Mouse (Mus musculus): ENCODE measurements around the gene Cep295. TPM values are rescaled to one million over a fixed set of nuclear protein-coding genes. Genes with fewer than 3 reads are reported as not detected.
"Not testable (repeated sequence)": the region's sequence is repeated elsewhere in the genome, so short reads cannot be mapped to it uniquely, and the experiment has no call there.

Gene Cep295
- polyA plus RNA-seq, 1 experiment from 2014 or later: 13.7 TPM

DNA sequence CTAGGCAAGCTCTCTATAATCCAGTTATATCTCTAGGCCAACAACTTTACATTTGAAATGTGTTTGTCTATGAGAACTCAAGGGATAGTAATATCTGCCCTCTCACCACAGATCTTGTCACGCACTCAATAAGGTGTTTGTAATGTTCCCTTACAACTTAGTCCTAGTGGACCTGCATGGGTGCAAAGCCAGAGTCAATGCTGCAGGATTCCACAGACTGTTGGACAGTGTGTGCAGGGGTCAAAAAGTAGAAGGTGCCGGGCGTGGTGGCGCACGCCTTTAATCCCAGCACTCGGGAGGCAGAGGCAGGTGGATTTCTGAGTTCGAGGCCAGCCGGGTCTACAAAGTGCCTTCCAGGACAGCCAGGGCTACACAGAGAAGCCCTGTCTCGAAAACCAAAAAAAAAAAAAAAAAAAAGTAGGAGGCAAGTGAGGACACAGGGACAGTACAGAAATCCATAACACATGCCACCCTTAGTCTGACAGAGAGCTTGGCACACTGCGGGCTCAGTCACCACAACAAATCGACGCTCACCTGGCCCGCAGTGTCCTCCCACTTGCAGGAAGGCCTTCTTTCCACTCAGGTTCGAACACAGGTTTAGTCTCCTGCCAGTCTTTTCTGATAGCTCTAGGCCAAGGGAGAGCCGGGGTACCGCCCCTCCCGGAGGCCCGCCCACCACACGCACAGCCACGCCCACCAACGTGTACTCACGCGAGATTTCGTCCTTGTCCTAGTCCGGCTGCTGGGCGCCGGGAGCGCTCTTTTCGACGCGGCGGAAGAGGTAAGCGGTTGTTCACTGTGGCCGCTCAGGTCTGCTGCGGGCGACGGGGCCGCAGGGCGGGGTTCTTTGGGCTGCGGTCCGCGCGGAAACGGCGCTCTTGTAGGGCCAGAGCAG lies 51.8 kb downstream of the Cep295 start, which contains the start of gene Taf1d:
Gene Taf1d, plus strand, starts transcription at position 712 of the 895 bp plus-strand sequence.
- Histone ChIP-seq H3K27me3 (no peaks in the 10 kb centered on the region), H3K4me3 (replicated peaks) (peak within 1 kb of the TSS; percentile 81), H3K27ac (replicated peaks) (peak within 1 kb of the TSS; percentile 91), H3K4me1 (peaks cover 21% of the 10 kb centered on the region), H3K9ac (peak within 1 kb of the TSS; percentile 95), H3K4me2 (replicated peaks) (peak within 1 kb of the TSS; percentile 69), H3K36me3 (peaks cover 17% of the 10 kb centered on the region), H3K9me3 (replicated peaks) (no peaks in the 10 kb centered on the region)
- peak; percentile 95 for ATAC-seq (ENCODE audit: insufficient number of reproducible peaks, low FRiP score, low TSS enrichment, low read depth)
- 12% methylated on average over 45 of the region's 45 CpGs for WGBS

DNA sequence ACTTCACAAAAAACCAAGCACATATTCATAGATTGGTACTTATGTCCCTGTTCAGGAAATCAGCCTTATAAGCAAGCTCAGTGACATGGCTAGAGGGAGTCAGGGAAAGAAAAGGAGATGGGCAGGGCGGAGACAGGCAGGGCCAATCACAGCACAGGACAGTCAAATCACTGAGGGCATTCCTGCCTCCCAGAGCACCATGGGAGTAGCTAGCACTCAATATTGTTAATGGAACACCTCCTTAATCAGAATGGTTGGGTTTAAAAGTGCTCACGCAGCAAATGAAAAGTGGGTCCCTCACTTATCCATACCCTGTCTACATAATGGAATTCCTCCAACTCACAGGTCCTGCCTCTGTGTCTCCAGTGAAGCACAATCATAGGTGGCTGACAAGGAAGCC lies 54.7 kb downstream of the Cep295 start:
- no peaks in the 10 kb centered on the region for H3K36me3 ChIP-seq
- no peak overlapping the region for H3K4me2 ChIP-seq (replicated peaks)
- no peak overlapping the region for H3K9ac ChIP-seq
- H3K27ac ChIP-seq (replicated peaks): no peak overlapping the region
- H3K9me3 ChIP-seq (replicated peaks): no peaks in the 10 kb centered on the region
- WGBS: 65% methylated on average over 2 of the region's 2 CpGs
- no peaks in the 10 kb centered on the region for H3K27me3 ChIP-seq
- no peak overlapping the region for H3K4me3 ChIP-seq (replicated peaks)
- H3K4me1 ChIP-seq: peaks cover 15% of the 10 kb centered on the region
- no peak for ATAC-seq (ENCODE audit: insufficient number of reproducible peaks, low FRiP score, low TSS enrichment, low read depth)

DNA sequence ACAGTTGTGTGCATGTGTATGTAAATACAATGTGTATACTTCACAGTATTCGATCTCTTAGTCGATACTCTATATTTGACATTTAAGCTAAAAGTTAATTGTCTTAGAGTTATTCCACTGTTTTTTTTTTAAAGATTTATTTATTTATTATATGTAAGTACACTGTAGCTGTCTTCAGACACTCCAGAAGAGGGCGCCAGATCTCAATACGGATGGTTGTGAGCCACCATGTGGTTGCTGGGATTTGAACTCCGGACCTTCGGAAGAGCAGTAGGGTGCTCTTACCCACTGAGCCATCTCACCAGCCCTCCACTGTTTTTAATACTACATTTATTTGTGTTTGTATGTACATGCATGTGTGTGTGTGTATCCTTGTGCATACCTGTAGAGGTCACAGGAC lies 55.6 kb downstream of the Cep295 start:
- not testable (repeated sequence) for H3K4me3 ChIP-seq (replicated peaks); ATAC-seq (ENCODE audit: insufficient number of reproducible peaks, low FRiP score, low TSS enrichment, low read depth); H3K27ac ChIP-seq (replicated peaks); H3K9ac ChIP-seq; H3K4me1 ChIP-seq; H3K4me2 ChIP-seq (replicated peaks); H3K36me3 ChIP-seq; H3K27me3 ChIP-seq; H3K9me3 ChIP-seq (replicated peaks)
- WGBS: 79% methylated on average over 6 of the region's 6 CpGs

DNA sequence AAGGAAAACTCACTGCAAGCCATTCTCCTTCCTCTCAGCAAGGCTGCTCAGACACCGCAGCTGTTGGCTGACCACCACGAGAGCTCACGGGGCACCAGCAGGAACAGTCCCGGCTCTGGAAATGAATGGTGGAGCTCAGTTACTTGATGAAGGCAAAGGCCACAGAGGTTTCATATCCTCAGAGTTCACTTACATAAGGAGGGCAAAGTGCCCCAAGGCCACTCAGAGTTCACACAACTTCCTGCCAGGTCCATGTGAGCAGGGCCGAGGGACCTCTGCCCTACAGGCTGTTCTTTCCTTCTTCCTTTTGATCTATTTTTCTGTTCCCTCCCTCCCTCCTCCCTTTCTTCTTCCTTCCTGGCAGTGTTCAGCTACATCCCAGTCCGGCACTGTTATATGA lies 56.2 kb downstream of the Cep295 start:
- H3K27ac ChIP-seq (replicated peaks): 0 out of 2 replicates have a peak overlapping the region, but pooled peaks have one; percentile 41
- ATAC-seq (ENCODE audit: insufficient number of reproducible peaks, low FRiP score, low TSS enrichment, low read depth): no peak
- 0 out of 2 replicates have a peak, but pooled peaks cover 3% of the 10 kb centered on the region for H3K36me3 ChIP-seq
- no peaks in the 10 kb centered on the region for H3K9me3 ChIP-seq (replicated peaks)
- H3K4me1 ChIP-seq: 0 out of 2 replicates have a peak, but pooled peaks cover 4% of the 10 kb centered on the region
- H3K9ac ChIP-seq: no peak overlapping the region
- no peak overlapping the region for H3K4me3 ChIP-seq (replicated peaks)
- WGBS: 25% methylated on average over 6 of the region's 6 CpGs
- H3K4me2 ChIP-seq (replicated peaks): no peak overlapping the region
- no peaks in the 10 kb centered on the region for H3K27me3 ChIP-seq

DNA sequence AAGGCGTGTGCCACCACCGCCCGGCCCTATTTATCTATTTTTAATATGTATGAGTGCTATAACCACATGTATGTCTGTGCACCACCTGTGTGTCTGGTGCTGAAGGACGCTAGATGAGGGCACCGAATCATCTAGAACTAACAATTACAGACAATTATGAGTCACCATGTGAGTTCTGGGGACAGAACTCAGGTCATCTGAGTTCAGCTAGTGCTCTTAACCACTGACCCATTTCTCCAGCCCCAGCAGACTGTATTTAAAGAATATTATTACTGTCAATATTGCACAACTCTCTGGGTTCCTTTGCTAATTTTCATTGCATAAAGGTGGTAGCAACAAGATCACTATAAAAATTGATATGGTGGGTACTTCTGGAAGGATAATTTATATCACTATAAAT lies 57.5 kb downstream of the Cep295 start:
- WGBS: 71% methylated on average over 5 of the region's 5 CpGs
- no peaks in the 10 kb centered on the region for H3K9me3 ChIP-seq (replicated peaks)
- H3K27me3 ChIP-seq: no peaks in the 10 kb centered on the region
- no peak overlapping the region for H3K9ac ChIP-seq
- no peak overlapping the region for H3K4me2 ChIP-seq (replicated peaks)
- no peak overlapping the region for H3K4me3 ChIP-seq (replicated peaks)
- H3K36me3 ChIP-seq: 0 out of 2 replicates have a peak, but pooled peaks cover 3% of the 10 kb centered on the region
- H3K27ac ChIP-seq (replicated peaks): no peak overlapping the region
- H3K4me1 ChIP-seq: no peaks in the 10 kb centered on the region
- ATAC-seq (ENCODE audit: insufficient number of reproducible peaks, low FRiP score, low TSS enrichment, low read depth): no peak

DNA sequence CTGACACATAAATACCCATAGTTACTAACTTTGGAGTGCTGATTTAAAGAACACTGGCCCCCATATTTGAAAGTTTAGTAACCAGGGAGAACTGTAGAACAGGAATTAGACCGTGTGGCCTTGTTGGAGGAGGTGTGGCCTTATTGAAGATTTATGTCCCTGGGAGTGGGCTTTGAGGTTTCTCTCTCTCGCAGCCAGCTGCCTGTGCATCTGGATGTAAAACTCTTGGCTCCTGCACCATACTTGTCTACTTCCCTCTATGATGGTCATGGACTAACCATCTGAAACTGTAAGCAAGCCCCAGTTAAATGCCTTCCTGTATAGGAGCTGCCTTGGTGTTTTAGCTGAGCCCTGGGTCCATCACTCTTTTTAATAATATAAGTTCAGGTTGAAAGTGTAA lies 59.1 kb downstream of the Cep295 start:
- Histone ChIP-seq H3K9ac (no peak overlapping the region), H3K27me3 (no peaks in the 10 kb centered on the region), H3K4me3 (replicated peaks) (no peak overlapping the region), H3K9me3 (replicated peaks) (no peaks in the 10 kb centered on the region), H3K27ac (replicated peaks) (no peak overlapping the region), H3K36me3 (0 out of 2 replicates have a peak, but pooled peaks cover 3% of the 10 kb centered on the region), H3K4me1 (no peaks in the 10 kb centered on the region), H3K4me2 (replicated peaks) (no peak overlapping the region)
- 66% methylated on average over 2 of the region's 2 CpGs for WGBS
- no peak for ATAC-seq (ENCODE audit: insufficient number of reproducible peaks, low FRiP score, low TSS enrichment, low read depth)

DNA sequence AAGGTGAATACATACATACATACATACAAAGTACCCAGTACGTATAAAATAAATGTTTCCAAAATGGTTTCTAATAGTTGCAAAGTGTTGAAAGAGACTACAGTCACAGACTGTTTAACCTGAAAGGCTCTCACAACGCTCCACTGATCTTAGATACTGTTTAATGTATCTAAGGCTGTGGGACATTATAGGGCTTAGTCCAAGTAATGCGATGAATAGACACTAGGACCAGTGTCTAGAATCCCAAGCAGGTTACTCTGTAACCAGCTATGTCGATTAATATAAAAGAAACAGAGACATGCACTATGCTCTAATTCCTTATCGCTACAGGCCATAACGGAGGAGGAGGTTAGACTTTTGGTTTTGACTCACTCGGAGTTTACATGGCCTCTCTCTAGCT lies 60.5 kb downstream of the Cep295 start:
- H3K27me3 ChIP-seq: no peaks in the 10 kb centered on the region
- H3K27ac ChIP-seq (replicated peaks): no peak overlapping the region
- H3K4me1 ChIP-seq: no peaks in the 10 kb centered on the region
- H3K4me3 ChIP-seq (replicated peaks): no peak overlapping the region
- H3K9ac ChIP-seq: no peak overlapping the region
- H3K36me3 ChIP-seq: 0 out of 2 replicates have a peak, but pooled peaks cover 3% of the 10 kb centered on the region
- H3K9me3 ChIP-seq (replicated peaks): no peaks in the 10 kb centered on the region
- 81% methylated on average over 7 of the region's 7 CpGs for WGBS
- no peak for ATAC-seq (ENCODE audit: insufficient number of reproducible peaks, low FRiP score, low TSS enrichment, low read depth)
- H3K4me2 ChIP-seq (replicated peaks): no peak overlapping the region

DNA sequence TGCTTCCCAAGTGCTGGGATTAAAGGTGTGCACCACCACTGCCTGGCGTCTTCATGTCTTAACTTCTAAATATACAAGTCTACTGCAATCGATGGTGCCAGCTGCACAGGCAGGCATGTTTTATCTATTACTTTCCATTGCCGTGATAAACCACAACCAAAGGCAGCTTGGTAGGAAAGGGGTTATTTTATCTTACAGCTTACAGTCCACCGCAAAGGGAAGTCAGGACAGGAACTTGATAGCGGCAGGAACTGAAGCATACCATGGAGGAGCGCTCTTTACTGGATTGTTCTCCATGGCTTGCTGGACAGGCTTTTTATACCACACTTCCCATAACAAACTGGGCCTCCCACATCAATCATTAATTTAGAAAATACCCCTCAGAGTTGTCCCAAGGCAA lies 68.3 kb downstream of the Cep295 start:
- H3K27me3 ChIP-seq: no peaks in the 10 kb centered on the region
- no peak overlapping the region for H3K27ac ChIP-seq (replicated peaks)
- no peak for ATAC-seq (ENCODE audit: insufficient number of reproducible peaks, low FRiP score, low TSS enrichment, low read depth)
- WGBS: 86% methylated on average over 6 of the region's 6 CpGs
- H3K9me3 ChIP-seq (replicated peaks): no peaks in the 10 kb centered on the region
- peaks cover 14% of the 10 kb centered on the region; the same call in 1 of the 2 replicates for H3K36me3 ChIP-seq
- no peak overlapping the region for H3K4me3 ChIP-seq (replicated peaks)
- no peak overlapping the region for H3K4me2 ChIP-seq (replicated peaks)
- no peaks in the 10 kb centered on the region for H3K4me1 ChIP-seq
- H3K9ac ChIP-seq: no peak overlapping the region

DNA sequence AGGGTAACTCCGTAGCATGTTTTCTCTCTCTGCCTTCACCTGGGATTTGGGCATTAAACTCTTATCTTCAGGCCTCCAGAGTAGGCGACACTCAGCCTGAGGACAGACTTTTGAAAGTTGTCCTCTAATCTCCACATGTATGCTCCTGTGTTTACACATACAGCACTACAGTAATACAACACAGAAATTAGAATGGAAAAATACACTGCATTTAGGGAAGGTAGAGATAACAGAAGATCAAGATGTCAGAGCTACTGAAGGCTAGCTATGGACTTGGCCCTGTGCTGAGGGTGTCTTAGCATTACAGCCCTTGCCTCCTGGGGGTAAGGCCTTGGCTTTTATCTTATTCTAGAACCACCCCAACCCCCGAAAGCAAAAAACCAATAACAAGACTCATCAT lies 69.2 kb downstream of the Cep295 start:
- H3K27ac ChIP-seq (replicated peaks): no peak overlapping the region
- H3K9ac ChIP-seq: no peak overlapping the region
- 87% methylated on average over 3 of the region's 3 CpGs for WGBS
- H3K36me3 ChIP-seq: peaks cover 14% of the 10 kb centered on the region; the same call in 1 of the 2 replicates
- H3K4me1 ChIP-seq: no peaks in the 10 kb centered on the region
- no peaks in the 10 kb centered on the region for H3K27me3 ChIP-seq
- H3K4me2 ChIP-seq (replicated peaks): no peak overlapping the region
- no peak overlapping the region for H3K4me3 ChIP-seq (replicated peaks)
- ATAC-seq (ENCODE audit: insufficient number of reproducible peaks, low FRiP score, low TSS enrichment, low read depth): no peak
- no peaks in the 10 kb centered on the region for H3K9me3 ChIP-seq (replicated peaks)

DNA sequence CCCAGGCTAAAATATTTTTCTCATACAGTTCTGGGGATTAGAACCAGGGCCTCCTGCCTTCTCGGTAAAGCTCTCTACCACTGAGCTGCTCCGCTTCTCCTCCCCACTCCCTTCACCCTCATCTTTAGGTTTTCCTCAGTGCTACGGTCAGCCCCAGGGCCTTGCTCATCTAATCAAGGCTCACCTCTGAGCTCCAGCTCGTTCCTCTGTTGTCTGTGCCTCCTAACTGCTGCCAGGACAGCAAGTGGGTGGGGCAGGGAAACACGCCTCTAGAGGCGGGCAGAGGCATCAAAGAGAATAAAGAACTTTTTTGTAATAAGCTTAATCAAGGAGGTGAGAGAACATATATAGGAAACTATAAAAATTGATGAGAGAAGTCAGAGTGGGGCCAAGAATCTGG lies 69.7 kb downstream of the Cep295 start:
- H3K9me3 ChIP-seq (replicated peaks): no peaks in the 10 kb centered on the region
- no peaks in the 10 kb centered on the region for H3K27me3 ChIP-seq
- H3K4me2 ChIP-seq (replicated peaks): no peak overlapping the region
- WGBS: 49% methylated on average over 6 of the region's 6 CpGs
- H3K27ac ChIP-seq (replicated peaks): no peak overlapping the region
- H3K9ac ChIP-seq: no peak overlapping the region
- H3K4me1 ChIP-seq: no peaks in the 10 kb centered on the region
- ATAC-seq (ENCODE audit: insufficient number of reproducible peaks, low FRiP score, low TSS enrichment, low read depth): no peak
- no peak overlapping the region for H3K4me3 ChIP-seq (replicated peaks)
- H3K36me3 ChIP-seq: peaks cover 14% of the 10 kb centered on the region; the same call in 1 of the 2 replicates

DNA sequence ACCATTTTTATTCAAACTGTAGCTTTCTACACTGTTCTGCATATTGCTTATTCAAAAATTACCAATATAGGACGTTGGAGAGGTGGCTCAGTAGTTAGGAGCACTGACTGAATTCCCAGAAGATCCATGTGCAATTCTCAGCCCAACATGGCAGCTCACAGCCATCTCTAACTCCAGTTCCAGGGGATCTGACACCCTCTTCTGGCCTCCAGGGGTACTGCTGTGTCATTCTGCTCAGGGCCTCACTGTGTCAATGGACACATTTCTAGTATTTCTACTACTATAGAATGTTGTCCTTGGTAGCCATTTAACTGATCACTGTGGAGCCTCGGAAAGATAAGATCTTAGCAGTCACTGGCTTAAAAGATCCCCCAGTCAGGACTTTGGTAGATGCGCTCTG lies 72.1 kb downstream of the Cep295 start:
- ATAC-seq (ENCODE audit: insufficient number of reproducible peaks, low FRiP score, low TSS enrichment, low read depth): no peak
- H3K36me3 ChIP-seq: peaks cover 10% of the 10 kb centered on the region; the same call in 1 of the 2 replicates
- no peak overlapping the region for H3K4me3 ChIP-seq (replicated peaks)
- H3K4me1 ChIP-seq: peaks cover 10% of the 10 kb centered on the region
- H3K4me2 ChIP-seq (replicated peaks): no peak overlapping the region
- H3K9me3 ChIP-seq (replicated peaks): no peaks in the 10 kb centered on the region
- H3K27ac ChIP-seq (replicated peaks): no peak overlapping the region
- H3K9ac ChIP-seq: no peak overlapping the region
- H3K27me3 ChIP-seq: no peaks in the 10 kb centered on the region
- WGBS: 63% methylated on average over 3 of the region's 3 CpGs
